Mouse (Mus musculus) kidney, adult 2 months (tissue): ENCODE data around the gene Pbx3. TPM values are rescaled to one million over a fixed set of nuclear protein-coding genes. Genes with fewer than 3 reads are reported as not detected.

Experiments
- DNase-seq: peaks from one replicate; pipeline ENCODE4 v3.0.0; 2021
- H3K27ac ChIP-seq: fragments of 200-500 bp; 2 replicates; pipeline ENCODE4 v1.5.1; 2012; ENCODE audit warnings: low read depth, low read length, control low read depth, inconsistent platforms; ENCODE audit not compliant: insufficient read depth
- H3K27me3 ChIP-seq: fragments of 200-500 bp; replicated peaks from 2 replicates; pipeline ENCODE4 v1.6.1; 2012; ENCODE audit warnings: mild to moderate bottlenecking, moderate library complexity, low read length, inconsistent platforms; ENCODE audit not compliant: control insufficient read depth, insufficient read depth
- H3K36me3 ChIP-seq: fragments of 200-500 bp; 2 replicates; pipeline ENCODE4 v1.6.1; 2012; ENCODE audit warnings: mild to moderate bottlenecking, moderate library complexity, low read length, inconsistent platforms; ENCODE audit not compliant: control insufficient read depth, insufficient read depth
- H3K4me1 ChIP-seq: fragments of 200-500 bp; 2 replicates; pipeline ENCODE4 v1.6.1; 2011; ENCODE audit warnings: low read length; ENCODE audit not compliant: control insufficient read depth, insufficient read depth
- H3K4me3 ChIP-seq: fragments of 200-500 bp; 2 replicates; pipeline ENCODE4 v1.5.1; 2011; ENCODE audit warnings: mild to moderate bottlenecking, low read depth, low read length, control low read depth; ENCODE audit not compliant: insufficient read depth
- CTCF ChIP-seq: fragments of 200-500 bp; conservative IDR thresholded peaks from 2 replicates; pipeline ENCODE4 v1.5.1; 2011; ENCODE audit warnings: low read depth, mild to moderate bottlenecking, control low read depth, low read length, moderate library complexity, mixed read lengths; ENCODE audit not compliant: insufficient read depth, insufficient read length
- POLR2A ChIP-seq: fragments of 200-500 bp; IDR thresholded peaks from one replicate; pipeline ENCODE4 v1.6.1; 2011; ENCODE audit warnings: low read depth, low read length, control low read depth
- WGBS: fragments of 180-500 bp; shearing (Covaris S2); methylation state at CpG from one replicate; pipeline ENCODE4 v1.1.7; 2018; 5-methylcytosine and 5-hydroxymethylcytosine counted together
- polyA plus RNA-seq: library from polyadenylated mRNA; depleted of rRNA; stranded (reverse); fragments of >200 nt; gene quantifications from 2 replicates; pipeline ENCODE4 v1.2.3, GENCODE M21; 2012; rRNA removed

The Pbx3 gene
- polyA plus RNA-seq = 5.6 and 7.1 TPM in 2 replicates

- Histone ChIP-seq H3K4me1 (no peaks in the 10 kb centered on the region), H3K27ac (peak within 1 kb of the TSS; percentile 36), H3K4me3 (peak within 1 kb of the TSS; percentile 99), H3K36me3 (no peaks in the 10 kb centered on the region), H3K27me3 (no peaks in the 10 kb centered on the region)
- peak; percentile 98 for DNase-seq
- TF ChIP-seq CTCF = no peak
- TF ChIP-seq POLR2A = peak; percentile 18
- WGBS = under 1% methylated on average over 91 of the region's 102 CpGs
These were observed at the start of gene Pbx3 for GRCm38 (mm10) chr2:34372305-34373301. Gene Pbx3, minus strand, starts transcription at chr2:34373142.

GRCm38 (mm10) chr2:34420256-34420655 lies 47.3 kb upstream of the Pbx3 start:
- DNase-seq = no peak
- Histone ChIP-seq H3K4me3 (no peak overlapping the region), H3K36me3 (no peaks in the 10 kb centered on the region; the same call in 1 of the 2 replicates), H3K4me1 (no peaks in the 10 kb centered on the region), H3K27me3 (no peaks in the 10 kb centered on the region), H3K27ac (no peak overlapping the region)
- 45% methylated on average over 1 of the region's 1 CpGs for WGBS
- TF ChIP-seq CTCF (no peak), POLR2A (no peak)

- Histone ChIP-seq H3K36me3 (no peaks in the 10 kb centered on the region), H3K4me1 (peaks cover 14% of the 10 kb centered on the region), H3K27me3 (no peaks in the 10 kb centered on the region), H3K27ac (no peak overlapping the region), H3K4me3 (no peak overlapping the region)
- DNase-seq = peak; percentile 5
- WGBS = 28% methylated on average over 5 of the region's 5 CpGs
- no peak for TF ChIP-seq POLR2A
- no peak for TF ChIP-seq CTCF
These were observed 36.9 kb upstream of the Pbx3 start for GRCm38 (mm10) chr2:34409741-34410340.

- Histone ChIP-seq H3K27me3 (no peaks in the 10 kb centered on the region), H3K27ac (no peak overlapping the region), H3K36me3 (no peaks in the 10 kb centered on the region), H3K4me3 (no peak overlapping the region), H3K4me1 (peaks cover 14% of the 10 kb centered on the region)
- no peak for DNase-seq
- 92% methylated on average over 10 of the region's 10 CpGs for WGBS
- TF ChIP-seq CTCF (no peak), POLR2A (no peak)
These were observed 35.4 kb upstream of the Pbx3 start for GRCm38 (mm10) chr2:34408341-34408740.

GRCm38 (mm10) chr2:34407596-34407995 lies 34.7 kb upstream of the Pbx3 start:
- TF ChIP-seq CTCF = no peak
- no peak for TF ChIP-seq POLR2A
- Histone ChIP-seq H3K36me3 (no peaks in the 10 kb centered on the region), H3K4me1 (peaks cover 14% of the 10 kb centered on the region), H3K4me3 (peak overlapping the region; percentile 90; the same call in 1 of the 2 replicates), H3K27me3 (no peaks in the 10 kb centered on the region), H3K27ac (no peak overlapping the region)
- 42% methylated on average over 7 of the region's 7 CpGs for WGBS
- no peak for DNase-seq

GRCm38 (mm10) chr2:34406601-34407464 lies 33.9 kb upstream of the Pbx3 start, which contains the start of gene Mapkap1:
Gene Mapkap1, plus strand, starts transcription at chr2:34406771.
- H3K36me3 ChIP-seq = no peaks in the 10 kb centered on the region
- WGBS = under 1% methylated on average over 68 of the region's 68 CpGs
- peak; percentile 99 for DNase-seq
- peaks cover 14% of the 10 kb centered on the region for H3K4me1 ChIP-seq
- no peaks in the 10 kb centered on the region for H3K27me3 ChIP-seq
- peak within 1 kb of the TSS; percentile 80 for H3K27ac ChIP-seq
- peak within 1 kb of the TSS; percentile 90 for H3K4me3 ChIP-seq
- TF ChIP-seq POLR2A (no peak), CTCF (no peak)
